Mouse (Mus musculus): ENCODE measurements around the gene Tppp3.

- TF ChIP-seq GATA1 (IDR thresholded peaks at IDR 0.05; ENCODE audit: low read length) (no peak), TAL1 (IDR thresholded peaks at IDR 0.05; ENCODE audit: low read length) (no peak)
These were observed 1.1 kb downstream of the Tppp3 start for GRCm38 (mm10) chr8:105470262-105470661.
